Mouse (Mus musculus) urinary bladder, postnatal 36 days (tissue): ENCODE data around the gene Ccdc85c.

Source experiments
- DNase-seq, 2 experiments: peaks; one replicate each; pipeline ENCODE4 v3.0.0; 2022; ENCODE audit warnings: low spot score in 2 of 2, mixed read lengths in 1 of 2

Gene Ccdc85c

GRCm38 (mm10) chr12:108274661-108275507 lies at the start of gene Ccdc85c:
Gene Ccdc85c (minus strand): TSS chr12:108275425.
- DNase-seq: no peak

GRCm38 (mm10) chr12:108320096-108320495 lies 44.9 kb upstream of the Ccdc85c start:
- DNase-seq: no peak

- no peak for DNase-seq
Observed at GRCm38 (mm10) chr12:108318499-108318898, 43.3 kb upstream of the Ccdc85c start.

GRCm38 (mm10) chr12:108317826-108318430 lies 42.7 kb upstream of the Ccdc85c start:
- DNase-seq: no peak

- no peak for DNase-seq
Observed at GRCm38 (mm10) chr12:108317201-108317738, 42.0 kb upstream of the Ccdc85c start.

- DNase-seq: no peak
Observed at GRCm38 (mm10) chr12:108316655-108317054, 41.4 kb upstream of the Ccdc85c start.

- no peak for DNase-seq
Observed at GRCm38 (mm10) chr12:108315818-108316217, 40.6 kb upstream of the Ccdc85c start.

- DNase-seq: no peak
Observed at GRCm38 (mm10) chr12:108313244-108313772, 38.1 kb upstream of the Ccdc85c start.

GRCm38 (mm10) chr12:108312432-108312851 lies 37.2 kb upstream of the Ccdc85c start:
- no peak for DNase-seq

- no peak for DNase-seq
Observed at GRCm38 (mm10) chr12:108311741-108312290, 36.6 kb upstream of the Ccdc85c start.

GRCm38 (mm10) chr12:108310456-108311027 lies 35.3 kb upstream of the Ccdc85c start:
- DNase-seq: no peak

GRCm38 (mm10) chr12:108310041-108310440 lies 34.8 kb upstream of the Ccdc85c start:
- no peak for DNase-seq

GRCm38 (mm10) chr12:108309116-108309794 lies 34.0 kb upstream of the Ccdc85c start:
- peak in 1 of 2 experiments; percentile 56 for DNase-seq

- peak in 1 of 2 experiments; percentile 58 for DNase-seq
Observed at GRCm38 (mm10) chr12:108308363-108308856, 33.2 kb upstream of the Ccdc85c start.

GRCm38 (mm10) chr12:108307553-108307952 lies 32.3 kb upstream of the Ccdc85c start:
- peak in 1 of 2 experiments; percentile 48 for DNase-seq

- DNase-seq: peak in 1 of 2 experiments; percentile 34
Observed at GRCm38 (mm10) chr12:108305812-108306794, 30.9 kb upstream of the Ccdc85c start, which contains the start of gene Hhipl1. Gene Hhipl1 (plus strand): TSS chr12:108306270.

GRCm38 (mm10) chr12:108305172-108305571 lies 29.9 kb upstream of the Ccdc85c start:
- no peak for DNase-seq

- DNase-seq: no peak
Observed at GRCm38 (mm10) chr12:108303778-108304365, 28.6 kb upstream of the Ccdc85c start.

GRCm38 (mm10) chr12:108301006-108301405 lies 25.8 kb upstream of the Ccdc85c start:
- DNase-seq: no peak
